Mouse (Mus musculus): ENCODE results near the gene Ubxn6. TPM values are rescaled to one million over a fixed set of nuclear protein-coding genes. Genes with fewer than 3 reads are reported as not detected.

Gene Ubxn6
- polyA plus RNA-seq, 1 experiment from 2014 or later, result 85.2 TPM

DNA sequence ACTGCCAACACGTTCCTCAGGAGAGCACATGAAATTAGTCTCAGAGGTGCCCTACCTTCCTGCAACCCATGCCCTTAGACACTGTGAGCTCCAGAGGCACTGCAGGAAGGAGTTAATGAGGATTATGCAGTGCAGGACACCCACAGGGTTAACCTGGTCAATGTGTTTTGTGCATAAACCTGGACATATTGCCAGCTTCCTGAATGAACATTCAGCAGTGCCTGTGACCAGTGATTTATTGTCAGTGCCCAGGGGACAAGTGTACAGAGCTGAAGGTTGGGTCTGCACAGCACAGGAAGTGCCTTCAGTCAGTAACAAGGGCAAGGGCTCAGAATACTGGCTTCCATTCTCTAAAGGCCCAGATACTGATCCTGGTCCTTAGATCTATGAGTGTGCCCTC lies 47.9 kb downstream of the Ubxn6 start:
- 86% methylated on average over 1 of the region's 1 CpGs for WGBS
- no peak overlapping the region for H3K4me3 ChIP-seq
- H3K9me3 ChIP-seq, result no peaks in the 10 kb centered on the region
- no peaks in the 10 kb centered on the region for H3K36me3 ChIP-seq (replicated peaks)
- no peak for ATAC-seq (replicated peaks)
- H3K9ac ChIP-seq, result no peak overlapping the region
- peaks cover 3% of the 10 kb centered on the region; the same call in 1 of the 2 replicates for H3K4me1 ChIP-seq
- no peaks in the 10 kb centered on the region for H3K27me3 ChIP-seq (replicated peaks)
- H3K4me2 ChIP-seq, result no peak overlapping the region
- H3K27ac ChIP-seq, result no peak overlapping the region

DNA sequence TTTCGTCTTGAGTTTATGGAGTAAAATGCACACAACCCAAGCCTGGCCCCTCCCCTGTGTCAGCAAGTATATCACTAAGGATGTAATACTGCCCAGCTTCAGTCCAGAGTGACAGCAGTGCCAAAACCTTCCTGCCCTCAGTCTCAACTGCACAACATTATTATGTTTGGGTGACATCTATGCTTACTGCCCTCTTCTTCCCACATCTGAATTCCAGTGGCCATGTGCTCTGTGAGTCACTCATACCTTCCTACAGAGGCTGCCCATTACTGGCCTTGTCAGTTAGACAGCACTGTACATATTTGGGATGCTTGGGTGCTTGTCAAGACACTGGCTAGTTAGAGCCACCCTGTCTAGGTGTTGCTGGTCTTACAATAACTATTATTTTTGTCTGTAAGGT lies 48.5 kb downstream of the Ubxn6 start:
- Histone ChIP-seq H3K4me2 (no peak overlapping the region), H3K4me1 (peaks cover 7% of the 10 kb centered on the region; the same call in 1 of the 2 replicates), H3K36me3 (replicated peaks) (no peaks in the 10 kb centered on the region), H3K4me3 (no peak overlapping the region), H3K27me3 (replicated peaks) (no peaks in the 10 kb centered on the region), H3K9ac (no peak overlapping the region), H3K27ac (no peak overlapping the region), H3K9me3 (no peaks in the 10 kb centered on the region)
- no peak for ATAC-seq (replicated peaks)
- WGBS, result 88% methylated on average over 1 of the region's 1 CpGs

DNA sequence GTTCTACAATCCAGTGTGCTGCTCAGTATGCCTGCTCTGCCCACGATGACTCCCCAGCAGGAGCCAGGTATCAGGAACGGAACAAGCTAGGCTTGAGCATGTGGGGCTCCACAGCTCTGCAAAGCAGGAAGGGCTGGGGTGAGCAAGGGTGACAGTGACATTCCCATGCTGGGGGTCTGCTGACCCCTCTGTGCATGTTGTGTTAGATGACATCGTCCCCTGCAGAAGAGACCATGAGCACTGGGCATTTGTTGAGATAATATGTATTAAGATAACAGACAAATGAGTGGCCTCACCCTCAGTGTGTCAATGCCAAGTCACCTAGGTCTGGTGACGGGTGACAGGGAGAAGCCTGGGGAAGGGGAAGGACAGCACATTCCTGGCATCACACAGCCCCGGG lies 49.9 kb downstream of the Ubxn6 start:
- Histone ChIP-seq H3K4me3 (no peak overlapping the region), H3K27ac (no peak overlapping the region), H3K4me1 (peaks cover 9% of the 10 kb centered on the region; the same call in 1 of the 2 replicates), H3K27me3 (replicated peaks) (no peaks in the 10 kb centered on the region), H3K4me2 (no peak overlapping the region), H3K36me3 (replicated peaks) (no peaks in the 10 kb centered on the region), H3K9me3 (no peaks in the 10 kb centered on the region), H3K9ac (no peak overlapping the region)
- no peak for ATAC-seq (replicated peaks)
- WGBS, result 84% methylated on average over 5 of the region's 5 CpGs

DNA sequence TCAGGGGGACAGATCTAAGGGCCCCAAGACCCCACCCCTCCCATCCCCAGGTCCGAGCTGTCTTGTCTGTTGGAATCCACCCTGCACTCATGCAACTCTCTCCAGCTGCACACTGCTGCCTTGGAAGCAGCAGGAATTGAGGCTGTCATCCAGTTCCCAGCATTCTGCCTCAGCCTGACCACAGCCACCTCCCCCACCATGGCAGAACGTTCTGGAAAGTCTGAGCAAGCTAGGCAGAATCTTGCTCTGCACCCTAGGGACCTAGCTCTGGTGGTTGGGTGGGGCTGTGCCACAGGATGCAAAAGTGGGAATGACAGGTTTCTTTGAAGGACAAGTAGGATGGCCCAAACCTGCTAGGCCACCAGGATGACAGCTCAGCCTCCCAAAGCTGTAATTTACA lies 50.4 kb downstream of the Ubxn6 start:
- no peak overlapping the region for H3K27ac ChIP-seq
- H3K9me3 ChIP-seq, result no peaks in the 10 kb centered on the region
- H3K9ac ChIP-seq, result no peak overlapping the region
- no peak overlapping the region for H3K4me3 ChIP-seq
- no peaks in the 10 kb centered on the region for H3K27me3 ChIP-seq (replicated peaks)
- H3K4me2 ChIP-seq, result no peak overlapping the region
- H3K36me3 ChIP-seq (replicated peaks), result no peaks in the 10 kb centered on the region
- no peak for ATAC-seq (replicated peaks)
- WGBS, result 63% methylated on average over 2 of the region's 2 CpGs
- H3K4me1 ChIP-seq, result peaks cover 9% of the 10 kb centered on the region; the same call in 1 of the 2 replicates

DNA sequence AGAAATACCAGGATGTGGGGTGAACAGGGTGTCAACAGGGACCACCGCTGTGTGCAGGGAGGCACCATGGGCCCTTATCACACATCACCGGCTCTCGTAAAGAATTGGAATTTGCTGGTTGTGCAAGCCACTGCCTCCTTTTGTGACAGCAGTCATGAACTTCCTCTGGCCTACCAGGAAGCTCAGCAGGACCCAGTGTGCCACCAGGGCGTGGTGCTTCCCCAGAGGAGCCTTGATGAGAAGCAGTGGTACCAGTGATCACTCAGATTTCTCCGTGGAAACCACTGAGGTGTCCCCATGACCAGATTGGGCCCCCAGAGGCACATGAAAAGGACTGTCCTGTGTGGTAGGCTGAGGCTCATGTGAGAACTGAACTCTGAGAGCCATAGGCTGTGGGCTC lies 51.4 kb downstream of the Ubxn6 start:
- H3K4me2 ChIP-seq, result no peak overlapping the region
- ATAC-seq (replicated peaks), result no peak
- no peak overlapping the region for H3K4me3 ChIP-seq
- H3K27ac ChIP-seq, result no peak overlapping the region; the same call in 1 of the 2 replicates
- no peaks in the 10 kb centered on the region for H3K9me3 ChIP-seq
- no peak overlapping the region for H3K9ac ChIP-seq
- 86% methylated on average over 5 of the region's 5 CpGs for WGBS
- H3K4me1 ChIP-seq, result peaks cover 9% of the 10 kb centered on the region; the same call in 1 of the 2 replicates
- H3K27me3 ChIP-seq (replicated peaks), result no peaks in the 10 kb centered on the region
- peaks cover 5% of the 10 kb centered on the region; the same call in 1 of the 2 replicates for H3K36me3 ChIP-seq (replicated peaks)

DNA sequence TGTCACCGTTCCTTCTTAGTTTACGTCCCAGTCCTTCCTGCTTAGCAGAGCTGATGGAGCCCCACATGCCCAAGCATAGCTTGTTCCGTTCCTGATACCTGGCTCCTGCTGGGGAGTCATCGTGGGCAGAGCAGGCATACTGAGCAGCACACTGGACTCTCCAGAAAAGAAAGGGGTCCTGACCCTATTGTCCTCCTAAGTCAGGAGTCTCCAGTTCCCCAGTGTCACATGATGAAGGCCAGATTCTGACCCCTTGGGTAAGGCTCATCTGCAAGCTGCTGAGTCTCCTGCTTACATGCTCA lies 51.9 kb downstream of the Ubxn6 start:
- no peak overlapping the region for H3K9ac ChIP-seq
- 68% methylated on average over 4 of the region's 4 CpGs for WGBS
- no peak overlapping the region; the same call in 1 of the 2 replicates for H3K27ac ChIP-seq
- no peak overlapping the region for H3K4me3 ChIP-seq
- no peak overlapping the region for H3K4me2 ChIP-seq
- no peak for ATAC-seq (replicated peaks)
- H3K36me3 ChIP-seq (replicated peaks), result peaks cover 5% of the 10 kb centered on the region; the same call in 1 of the 2 replicates
- peaks cover 9% of the 10 kb centered on the region; the same call in 1 of the 2 replicates for H3K4me1 ChIP-seq
- no peaks in the 10 kb centered on the region for H3K27me3 ChIP-seq (replicated peaks)
- H3K9me3 ChIP-seq, result no peaks in the 10 kb centered on the region

DNA sequence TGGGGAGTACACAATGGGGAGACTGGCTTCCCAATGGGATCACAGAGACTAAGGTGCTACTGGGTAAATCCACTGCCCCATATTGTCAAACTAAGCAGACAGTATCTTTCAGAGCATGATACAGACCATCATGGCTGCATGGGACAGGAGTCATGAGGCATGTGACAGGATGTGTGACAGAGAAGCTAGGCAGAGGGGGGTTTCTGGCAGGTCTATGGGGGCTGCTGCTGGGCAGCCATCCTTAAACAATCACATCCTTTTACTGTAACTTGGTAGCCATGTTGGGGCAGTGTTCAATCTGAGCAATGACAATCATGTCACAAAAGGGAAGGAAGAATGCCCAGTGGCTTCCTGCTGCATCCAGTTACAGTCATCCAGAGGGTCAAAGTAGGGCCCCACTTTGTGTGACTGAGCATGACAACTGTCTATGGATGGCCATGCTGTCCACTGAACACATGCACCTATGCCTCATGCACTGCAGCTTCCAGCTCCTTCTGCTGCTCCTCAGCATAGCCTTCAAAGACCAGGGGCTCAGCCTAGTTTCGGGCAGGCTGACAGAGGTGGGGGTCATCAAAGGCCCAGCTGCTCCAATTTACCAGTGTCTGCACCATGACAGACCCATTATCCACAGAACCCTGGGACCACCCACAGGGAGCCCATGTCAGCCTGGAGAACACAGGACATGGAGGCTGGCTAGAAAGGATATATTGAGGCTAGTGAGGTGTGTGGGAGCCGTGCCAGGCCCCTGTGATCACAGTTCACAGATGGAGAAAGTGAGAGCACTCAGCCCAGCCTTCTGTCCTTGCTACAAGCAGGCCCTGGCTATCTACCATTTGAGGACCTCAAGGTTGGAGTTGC lies 52.5 kb downstream of the Ubxn6 start:
- no peaks in the 10 kb centered on the region for H3K9me3 ChIP-seq
- no peak overlapping the region for H3K4me3 ChIP-seq
- H3K4me2 ChIP-seq, result no peak overlapping the region
- 60% methylated on average over 2 of the region's 2 CpGs for WGBS
- H3K27ac ChIP-seq, result peak overlapping the region; percentile 27
- peaks cover 9% of the 10 kb centered on the region; the same call in 1 of the 2 replicates for H3K4me1 ChIP-seq
- peaks cover 7% of the 10 kb centered on the region; the same call in 1 of the 2 replicates for H3K36me3 ChIP-seq (replicated peaks)
- no peak overlapping the region for H3K9ac ChIP-seq
- no peak for ATAC-seq (replicated peaks)
- no peaks in the 10 kb centered on the region for H3K27me3 ChIP-seq (replicated peaks)

DNA sequence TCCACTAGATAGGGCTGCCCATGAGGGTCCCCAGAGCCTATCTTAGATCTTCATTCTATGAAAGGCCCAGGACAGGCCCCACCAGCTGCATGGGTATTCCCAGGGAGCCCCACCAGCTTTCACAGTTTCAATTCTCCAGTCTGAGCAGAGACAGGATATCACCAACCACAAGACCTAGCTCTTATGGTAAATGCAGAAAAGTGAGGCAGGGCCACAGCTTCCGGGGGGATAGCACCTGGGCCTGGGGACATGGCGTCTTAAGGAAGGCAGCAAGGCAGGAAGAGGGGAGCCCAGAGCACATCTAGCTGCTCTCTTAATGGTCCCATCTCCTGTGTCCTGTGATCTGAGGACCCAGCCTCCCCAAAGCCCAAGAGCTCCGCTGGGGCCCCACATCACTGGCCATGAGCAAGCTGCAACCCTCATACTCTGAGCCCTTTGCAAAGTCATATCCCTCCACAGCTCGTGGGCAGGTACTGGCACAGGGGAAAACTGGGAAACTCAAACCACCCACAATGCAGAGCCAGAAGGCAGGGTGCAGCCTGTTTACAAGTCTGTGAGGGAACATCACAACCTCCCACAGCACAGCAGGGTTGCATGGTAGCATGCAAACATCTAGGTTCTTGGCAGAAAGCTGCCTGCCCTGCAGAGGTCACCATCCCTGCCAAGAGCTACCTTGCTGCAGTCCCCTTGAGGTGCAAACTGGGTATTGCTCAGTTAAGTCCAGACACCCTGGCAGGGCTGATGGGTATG lies 53.5 kb downstream of the Ubxn6 start:
- no peak overlapping the region for H3K4me2 ChIP-seq
- peaks cover 9% of the 10 kb centered on the region; the same call in 1 of the 2 replicates for H3K4me1 ChIP-seq
- H3K27ac ChIP-seq, result peak overlapping the region; percentile 27
- H3K4me3 ChIP-seq, result no peak overlapping the region
- H3K36me3 ChIP-seq (replicated peaks), result peaks cover 16% of the 10 kb centered on the region; the same call in 1 of the 2 replicates
- H3K27me3 ChIP-seq (replicated peaks), result no peaks in the 10 kb centered on the region
- ATAC-seq (replicated peaks), result no peak
- H3K9me3 ChIP-seq, result no peaks in the 10 kb centered on the region
- H3K9ac ChIP-seq, result no peak overlapping the region
- WGBS, result 88% methylated on average over 4 of the region's 4 CpGs

DNA sequence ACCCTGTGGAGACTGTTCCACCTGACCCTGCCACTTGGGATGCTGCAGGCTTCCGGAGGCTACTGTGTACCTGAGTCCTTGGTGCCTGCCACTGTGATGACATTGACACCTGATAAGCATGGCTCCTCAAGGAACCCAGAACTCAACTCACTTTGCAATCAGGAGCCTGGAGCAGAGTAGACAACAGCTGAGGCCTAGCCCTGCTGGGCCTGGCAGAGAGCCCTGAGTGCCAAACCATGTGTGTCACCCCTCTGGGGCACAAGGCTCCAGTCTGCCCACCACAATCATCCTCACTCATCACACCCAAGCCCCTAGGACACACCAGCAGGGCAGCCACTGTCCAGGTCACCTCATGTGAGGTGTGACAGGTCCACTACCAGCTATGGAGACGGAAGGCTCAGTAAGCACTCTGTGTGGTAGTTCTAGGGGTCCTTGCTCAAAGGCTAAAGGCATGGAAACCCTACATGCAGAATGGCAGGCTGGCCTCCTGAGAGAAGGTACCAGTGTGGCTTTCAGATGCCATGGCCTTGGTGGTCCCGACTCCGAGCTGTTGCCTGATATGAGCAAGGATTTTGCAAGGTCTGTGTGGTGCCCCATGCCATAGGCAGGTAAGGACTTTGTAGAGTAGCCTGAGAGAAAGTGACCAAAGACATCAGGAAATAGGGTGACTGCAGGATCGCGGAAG lies 54.3 kb downstream of the Ubxn6 start:
- no peak overlapping the region for H3K4me3 ChIP-seq
- H3K27ac ChIP-seq, result peak overlapping the region; percentile 27; the same call in 1 of the 2 replicates
- no peaks in the 10 kb centered on the region for H3K27me3 ChIP-seq (replicated peaks)
- no peaks in the 10 kb centered on the region for H3K9me3 ChIP-seq
- no peak overlapping the region for H3K4me2 ChIP-seq
- no peak overlapping the region for H3K9ac ChIP-seq
- peaks cover 24% of the 10 kb centered on the region; the same call in 1 of the 2 replicates for H3K36me3 ChIP-seq (replicated peaks)
- no peak for ATAC-seq (replicated peaks)
- WGBS, result 91% methylated on average over 6 of the region's 6 CpGs
- H3K4me1 ChIP-seq, result peaks cover 9% of the 10 kb centered on the region; the same call in 1 of the 2 replicates

DNA sequence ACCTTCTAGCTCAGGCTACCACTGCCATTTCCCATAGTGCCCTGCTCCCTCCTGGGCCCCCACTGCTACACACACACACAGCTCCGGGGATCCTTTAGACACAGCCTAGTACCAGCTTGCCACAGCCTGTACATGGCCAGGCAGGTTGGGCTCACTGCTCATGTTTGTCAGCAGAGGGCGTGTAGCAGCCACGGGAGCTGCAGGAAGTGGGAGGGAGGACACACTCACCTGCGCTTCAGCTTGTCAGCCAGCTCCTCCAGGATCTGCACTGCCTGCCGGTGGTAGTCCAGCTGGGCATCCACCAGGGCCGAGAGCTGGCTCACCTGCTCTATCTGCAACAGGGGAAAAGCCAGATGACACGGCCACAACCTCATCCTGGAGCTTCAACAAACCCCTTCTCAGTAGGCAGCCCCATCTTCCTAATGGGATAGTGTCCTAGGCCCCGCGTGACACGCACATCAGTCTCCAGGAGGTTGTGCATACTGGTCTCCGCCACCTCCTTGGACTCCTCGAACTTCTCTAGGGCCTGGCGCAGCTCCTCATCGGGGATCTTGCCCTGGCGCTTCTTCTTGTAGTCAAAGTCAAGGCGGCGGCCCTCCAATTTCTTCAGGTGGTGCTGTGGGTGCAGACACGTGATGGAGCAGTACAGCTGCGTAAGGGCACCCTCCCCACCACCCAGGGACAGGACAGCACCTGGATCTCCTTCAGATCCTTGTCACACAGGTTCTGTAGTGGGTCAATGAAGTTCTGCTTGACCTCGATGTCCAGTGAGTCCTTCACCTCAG lies 56.3 kb downstream of the Ubxn6 start:
- Histone ChIP-seq H3K9me3 (no peaks in the 10 kb centered on the region), H3K9ac (no peak overlapping the region), H3K27me3 (replicated peaks) (no peaks in the 10 kb centered on the region), H3K4me1 (peaks cover 9% of the 10 kb centered on the region; the same call in 1 of the 2 replicates), H3K4me3 (no peak overlapping the region), H3K27ac (peak overlapping the region; percentile 51), H3K36me3 (replicated peaks) (peaks cover 36% of the 10 kb centered on the region; the same call in 1 of the 2 replicates), H3K4me2 (no peak overlapping the region)
- peak; percentile 48 for ATAC-seq (replicated peaks)
- 78% methylated on average over 20 of the region's 20 CpGs for WGBS

DNA sequence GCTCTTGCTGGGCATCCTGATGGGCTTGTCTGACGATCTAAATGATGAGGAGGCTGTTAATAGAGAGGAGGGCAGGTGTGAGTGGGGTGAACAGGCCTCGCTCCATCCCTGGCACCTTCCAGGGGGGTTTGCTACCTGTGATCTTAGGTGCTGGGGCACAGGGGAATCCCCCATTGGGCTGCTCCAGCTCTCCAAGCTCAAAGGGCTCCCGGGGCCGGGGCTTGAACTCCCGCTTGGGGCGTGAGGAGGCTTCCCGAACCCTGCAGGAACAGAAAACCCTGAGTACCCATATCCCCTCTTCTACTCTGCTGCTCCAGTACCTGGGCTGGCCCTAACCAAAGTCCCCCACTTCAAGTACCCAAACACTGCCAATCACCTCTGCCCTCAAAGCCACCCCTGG lies 57.0 kb downstream of the Ubxn6 start:
- no peaks in the 10 kb centered on the region for H3K27me3 ChIP-seq (replicated peaks)
- H3K27ac ChIP-seq, result peak overlapping the region; percentile 51
- H3K36me3 ChIP-seq (replicated peaks), result peaks cover 42% of the 10 kb centered on the region; the same call in 1 of the 2 replicates

More for the DNA sequence above, 57.0 kb downstream of the Ubxn6 start:
- no peaks in the 10 kb centered on the region for H3K9me3 ChIP-seq
- H3K4me2 ChIP-seq, result no peak overlapping the region
- H3K4me1 ChIP-seq, result peaks cover 9% of the 10 kb centered on the region; the same call in 1 of the 2 replicates
- peak; percentile 1 for ATAC-seq (replicated peaks)
- no peak overlapping the region for H3K4me3 ChIP-seq
- WGBS, result 90% methylated on average over 7 of the region's 7 CpGs
- H3K9ac ChIP-seq, result no peak overlapping the region
